Mouse (Mus musculus) liver, embryonic 15.5 days (tissue): ENCODE measurements at regions not wholly inside any gene's neighbourhood (a gene's known extent, or its start where the extent isn't known, plus 50 kb on each side); places are given as distances from the start of the nearest gene placed in this dataset.

ENCODE experiments used
- ATAC-seq: fragments of 200-750 bp; cut with Nextera tagmentation; 2 replicates; pipeline ENCODE4 v1.8.0; 2017; ENCODE audit warnings: moderate number of reproducible peaks, mild to moderate bottlenecking, moderate library complexity; ENCODE audit not compliant: insufficient read depth
- H3K27ac ChIP-seq: fragments of 300-500 bp; sonication (generic); replicated peaks from 2 replicates; pipeline ENCODE4 v1.5.1; 2015; ENCODE audit warnings: mild to moderate bottlenecking, inconsistent platforms
- H3K27me3 ChIP-seq: fragments of 300-500 bp; sonication (generic); 2 replicates; pipeline ENCODE4 v1.6.1; 2015; ENCODE audit warnings: mild to moderate bottlenecking, inconsistent platforms
- H3K36me3 ChIP-seq: fragments of 300-500 bp; sonication (generic); replicated peaks from 2 replicates; pipeline ENCODE4 v1.6.1; 2015; ENCODE audit warnings: moderate library complexity, mild to moderate bottlenecking, inconsistent platforms
- H3K4me1 ChIP-seq: fragments of 300-500 bp; sonication (generic); replicated peaks from 2 replicates; pipeline ENCODE4 v1.6.1; 2015; ENCODE audit warnings: inconsistent platforms
- H3K4me2 ChIP-seq: fragments of 300-500 bp; sonication (generic); 2 replicates; pipeline ENCODE4 v1.6.1; 2015; ENCODE audit warnings: moderate library complexity, mild to moderate bottlenecking, inconsistent platforms
- H3K4me3 ChIP-seq: fragments of 300-500 bp; sonication (generic); replicated peaks from 2 replicates; pipeline ENCODE4 v1.5.1; 2015; ENCODE audit warnings: mild to moderate bottlenecking, inconsistent platforms
- H3K9ac ChIP-seq: fragments of 300-500 bp; sonication (generic); 2 replicates; pipeline ENCODE4 v1.6.1; 2015; ENCODE audit warnings: moderate library complexity, mild to moderate bottlenecking, inconsistent platforms
- H3K9me3 ChIP-seq: fragments of 300-500 bp; sonication (generic); replicated peaks from 2 replicates; pipeline ENCODE4 v1.6.1; 2016; ENCODE audit warnings: inconsistent platforms
- WGBS: fragments of 180-500 bp; shearing (Covaris S2); methylation state at CpG from one replicate; pipeline ENCODE4 v1.1.7; 2015; ENCODE audit warnings: mixed read lengths; ENCODE audit not compliant: insufficient replicate concordance; 5-methylcytosine and 5-hydroxymethylcytosine counted together

DNA sequence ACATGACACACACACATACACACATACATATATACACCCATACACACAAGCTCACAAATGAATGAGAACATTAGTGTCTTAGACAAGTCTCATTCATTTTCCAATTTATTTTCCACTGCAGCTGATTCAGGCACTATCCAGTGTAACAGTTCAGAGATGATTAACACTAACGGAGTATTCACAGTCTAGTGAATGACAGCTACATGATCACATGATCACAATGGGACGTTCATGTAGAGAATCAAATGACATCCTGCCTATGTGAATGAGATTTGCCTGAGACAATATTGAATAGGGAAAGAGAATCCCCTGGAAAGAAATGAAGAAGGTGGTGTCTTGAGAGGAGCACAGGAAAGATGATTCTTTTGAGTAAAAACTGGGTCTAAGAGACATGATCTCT, 249.7 kb upstream of the Adamts9 start:
- no peaks in the 10 kb centered on the region for H3K27me3 ChIP-seq
- no peak overlapping the region for H3K27ac ChIP-seq
- H3K4me2 ChIP-seq = no peak overlapping the region
- 55% methylated on average over 2 of the region's 2 CpGs for WGBS
- H3K36me3 ChIP-seq = no peaks in the 10 kb centered on the region
- no peak for ATAC-seq
- H3K4me1 ChIP-seq = no peaks in the 10 kb centered on the region
- H3K9me3 ChIP-seq = no peaks in the 10 kb centered on the region
- no peak overlapping the region for H3K9ac ChIP-seq
- H3K4me3 ChIP-seq = no peak overlapping the region

DNA sequence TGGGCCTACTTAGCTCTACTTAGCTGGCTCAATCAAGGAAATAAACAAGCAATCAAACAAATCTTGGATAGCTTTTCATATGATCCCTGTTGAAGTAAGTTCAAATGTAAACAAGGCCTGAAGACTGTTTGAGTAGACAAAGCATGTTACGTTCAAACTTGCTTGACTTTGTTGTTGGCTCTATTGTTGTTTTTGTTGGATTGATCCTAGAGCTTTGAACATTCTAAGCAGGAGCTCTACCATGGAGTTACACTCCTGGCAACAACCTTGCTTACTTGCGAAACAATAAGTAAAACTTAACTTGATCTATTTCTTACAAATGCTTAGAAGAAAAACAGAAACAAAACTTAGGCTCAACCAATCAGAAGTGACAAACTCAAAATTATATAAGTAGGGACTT, 247.7 kb upstream of the Adamts9 start:
- H3K4me1 ChIP-seq = no peaks in the 10 kb centered on the region
- H3K27ac ChIP-seq = no peak overlapping the region
- no peak overlapping the region for H3K9ac ChIP-seq
- H3K4me3 ChIP-seq = no peak overlapping the region
- 76% methylated on average over 2 of the region's 2 CpGs for WGBS
- no peaks in the 10 kb centered on the region for H3K9me3 ChIP-seq
- H3K27me3 ChIP-seq = no peaks in the 10 kb centered on the region
- H3K36me3 ChIP-seq = no peaks in the 10 kb centered on the region
- no peak for ATAC-seq
- H3K4me2 ChIP-seq = no peak overlapping the region

DNA sequence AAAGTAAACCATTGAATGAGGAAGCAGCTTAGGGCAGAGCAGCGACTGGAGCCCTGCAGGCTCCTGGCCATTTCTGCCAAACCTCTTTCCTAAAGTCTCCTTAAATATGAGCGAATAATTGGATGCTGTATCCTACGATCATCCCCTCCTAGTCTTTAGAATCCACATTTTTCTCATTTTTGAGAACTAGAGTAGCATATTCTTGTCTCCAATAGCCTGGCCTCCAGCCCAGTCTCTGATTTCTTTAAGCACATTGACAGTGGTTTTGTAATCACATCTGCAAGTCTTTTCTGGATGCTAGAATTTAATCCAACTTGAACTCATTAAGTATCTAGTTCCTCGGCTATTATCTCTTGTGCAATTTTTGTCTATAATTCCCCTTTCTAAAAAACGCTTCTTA, 225.2 kb upstream of the Adamts9 start:
- no peak overlapping the region for H3K4me3 ChIP-seq
- H3K27me3 ChIP-seq = no peaks in the 10 kb centered on the region
- H3K27ac ChIP-seq = no peak overlapping the region
- H3K4me1 ChIP-seq = no peaks in the 10 kb centered on the region
- 47% methylated on average over 5 of the region's 5 CpGs for WGBS
- no peak overlapping the region for H3K9ac ChIP-seq
- no peak overlapping the region for H3K4me2 ChIP-seq
- H3K9me3 ChIP-seq = no peaks in the 10 kb centered on the region
- ATAC-seq = no peak
- H3K36me3 ChIP-seq = no peaks in the 10 kb centered on the region

DNA sequence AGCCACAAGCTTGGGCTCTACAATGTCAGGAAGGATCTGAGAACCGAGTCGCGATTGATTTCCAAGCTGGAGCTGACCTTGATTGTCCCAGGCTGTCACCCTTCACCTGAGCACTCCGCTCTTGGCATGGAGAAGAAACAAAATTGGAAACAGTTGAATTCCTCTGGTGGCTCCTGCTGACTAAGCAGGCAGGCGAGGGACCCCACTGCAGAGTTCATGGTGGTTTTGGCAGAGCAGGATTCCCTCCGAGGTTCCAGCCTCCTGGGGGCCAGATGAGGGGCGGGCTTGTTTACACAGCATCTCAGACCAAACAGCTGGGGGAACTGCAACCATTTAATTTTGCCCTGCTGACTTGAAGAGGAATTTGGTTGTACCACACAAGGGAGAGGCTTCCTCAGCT, 224.0 kb upstream of the Adamts9 start:
- no peaks in the 10 kb centered on the region for H3K4me1 ChIP-seq
- H3K9me3 ChIP-seq = no peaks in the 10 kb centered on the region
- no peak for ATAC-seq
- H3K27me3 ChIP-seq = no peaks in the 10 kb centered on the region
- 23% methylated on average over 7 of the region's 7 CpGs for WGBS
- H3K27ac ChIP-seq = no peak overlapping the region
- H3K4me2 ChIP-seq = no peak overlapping the region
- H3K36me3 ChIP-seq = no peaks in the 10 kb centered on the region
- H3K9ac ChIP-seq = no peak overlapping the region
- H3K4me3 ChIP-seq = no peak overlapping the region

DNA sequence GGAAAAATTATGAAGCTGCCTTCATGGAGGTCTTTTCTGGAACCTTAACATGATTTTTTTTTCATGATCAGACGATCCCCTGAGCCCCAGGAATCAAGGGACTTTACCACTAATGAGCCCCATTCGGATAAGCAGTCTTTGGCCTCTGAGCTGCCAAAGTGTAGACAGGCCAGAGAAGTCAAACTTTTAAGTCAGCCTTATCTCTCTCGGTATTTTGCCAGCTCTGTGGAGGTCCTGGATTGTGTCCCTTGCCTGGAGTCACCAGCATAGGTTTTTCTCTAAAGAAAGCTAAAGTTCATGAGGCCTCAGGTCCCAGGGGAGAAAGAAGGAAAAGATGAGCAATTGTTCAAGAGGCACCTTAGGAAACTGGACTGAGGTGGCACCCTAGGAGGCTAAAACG, 222.7 kb upstream of the Adamts9 start:
- no peaks in the 10 kb centered on the region for H3K9me3 ChIP-seq
- H3K4me1 ChIP-seq = no peaks in the 10 kb centered on the region
- no peak overlapping the region for H3K9ac ChIP-seq
- WGBS = 38% methylated on average over 4 of the region's 4 CpGs
- no peak overlapping the region for H3K27ac ChIP-seq
- H3K27me3 ChIP-seq = no peaks in the 10 kb centered on the region
- no peak overlapping the region for H3K4me2 ChIP-seq
- H3K36me3 ChIP-seq = no peaks in the 10 kb centered on the region
- ATAC-seq = no peak
- H3K4me3 ChIP-seq = no peak overlapping the region

DNA sequence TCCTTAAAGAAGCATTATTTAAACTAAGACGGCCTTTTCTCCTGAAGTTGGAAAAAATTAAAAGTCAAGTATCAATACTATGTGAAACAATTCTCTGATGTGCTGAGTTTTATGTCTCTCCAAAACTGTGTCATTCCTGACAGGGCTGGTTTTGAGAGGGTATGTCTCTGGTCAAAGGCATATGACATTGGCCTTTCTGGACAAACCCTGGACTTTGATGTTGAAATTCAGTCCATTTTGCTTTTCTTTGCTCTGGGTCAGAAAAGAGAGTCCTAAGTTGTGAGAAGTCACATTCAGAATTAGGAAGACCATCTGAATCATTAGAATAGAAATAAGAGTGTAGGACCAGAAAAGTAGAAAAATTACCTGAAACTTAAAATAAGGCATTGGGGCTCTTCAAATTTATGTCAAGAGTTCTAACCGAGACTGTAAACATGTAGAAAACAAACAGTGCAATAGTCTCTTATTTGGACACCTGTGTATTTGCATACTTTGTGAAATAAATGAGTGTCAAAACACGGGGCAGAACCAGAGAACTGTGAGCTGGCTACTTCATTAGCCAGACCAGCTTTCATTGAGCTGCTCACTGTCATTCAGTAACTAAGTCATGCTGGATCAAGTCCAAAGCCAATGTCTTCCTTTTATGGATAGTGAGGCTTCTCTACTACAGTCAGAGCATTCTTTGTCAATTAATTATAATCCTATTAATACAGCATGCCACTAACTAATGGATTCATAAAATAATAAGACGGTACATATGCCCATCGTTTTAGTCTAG, 209.3 kb upstream of the Adamts9 start:
- no peaks in the 10 kb centered on the region for H3K9me3 ChIP-seq
- no peak overlapping the region for H3K9ac ChIP-seq
- no peaks in the 10 kb centered on the region for H3K36me3 ChIP-seq
- no peak overlapping the region for H3K4me2 ChIP-seq
- WGBS = 61% methylated on average over 5 of the region's 5 CpGs
- ATAC-seq = no peak
- no peak overlapping the region for H3K27ac ChIP-seq
- no peaks in the 10 kb centered on the region for H3K27me3 ChIP-seq
- H3K4me1 ChIP-seq = no peaks in the 10 kb centered on the region
- H3K4me3 ChIP-seq = no peak overlapping the region

DNA sequence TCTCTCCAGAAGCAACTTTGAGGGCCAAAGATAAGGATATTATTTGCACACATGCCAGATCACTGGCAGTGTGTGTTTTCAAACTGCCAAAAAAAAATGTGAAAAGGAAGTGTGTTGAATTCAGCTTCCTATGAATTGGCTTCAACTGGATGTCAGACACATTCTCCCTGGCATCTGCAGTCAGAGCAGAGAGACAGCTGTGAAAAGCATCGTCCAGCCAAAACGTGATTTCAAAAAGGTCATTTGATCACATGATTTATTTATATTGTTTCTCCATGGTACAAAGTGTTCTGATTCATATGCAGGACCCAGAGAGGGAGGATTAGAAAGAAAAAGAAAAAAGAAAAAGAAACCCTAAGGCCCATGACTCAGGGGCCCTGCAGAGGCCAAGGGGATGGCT, 207.2 kb upstream of the Adamts9 start:
- H3K4me1 ChIP-seq = no peaks in the 10 kb centered on the region
- H3K27me3 ChIP-seq = no peaks in the 10 kb centered on the region
- H3K4me2 ChIP-seq = no peak overlapping the region
- 39% methylated on average over 2 of the region's 2 CpGs for WGBS
- no peaks in the 10 kb centered on the region for H3K9me3 ChIP-seq
- no peak overlapping the region for H3K27ac ChIP-seq
- no peak overlapping the region for H3K4me3 ChIP-seq
- H3K36me3 ChIP-seq = no peaks in the 10 kb centered on the region
- no peak overlapping the region for H3K9ac ChIP-seq
- ATAC-seq = no peak

DNA sequence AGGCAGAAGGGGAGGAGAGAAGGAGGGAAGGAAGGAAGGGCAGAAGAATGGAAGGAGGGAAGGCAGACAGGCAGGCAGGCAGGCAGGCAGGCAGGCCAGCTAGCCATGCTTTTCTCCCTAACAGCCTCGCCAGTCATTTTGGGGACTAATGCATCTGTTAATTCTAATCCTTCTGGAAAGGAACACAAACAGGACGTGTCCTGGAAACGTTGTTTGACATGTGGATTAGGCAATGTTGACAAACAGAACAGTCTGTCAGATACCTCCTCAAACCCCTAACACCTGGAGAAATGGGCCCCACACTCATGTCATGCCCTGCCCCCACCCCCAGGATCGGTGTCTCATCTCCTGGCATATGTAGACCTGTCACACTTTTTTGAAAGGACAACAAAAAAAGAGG, 206.7 kb upstream of the Adamts9 start:
- H3K4me2 ChIP-seq = no peak overlapping the region
- no peaks in the 10 kb centered on the region for H3K27me3 ChIP-seq
- whole genome bisulfite sequencing = 26% methylated on average over 4 of the region's 4 CpGs
- no peaks in the 10 kb centered on the region for H3K4me1 ChIP-seq
- ATAC-seq = no peak
- H3K9ac ChIP-seq = no peak overlapping the region
- no peak overlapping the region for H3K27ac ChIP-seq
- no peak overlapping the region for H3K4me3 ChIP-seq
- no peaks in the 10 kb centered on the region for H3K36me3 ChIP-seq
- H3K9me3 ChIP-seq = no peaks in the 10 kb centered on the region

DNA sequence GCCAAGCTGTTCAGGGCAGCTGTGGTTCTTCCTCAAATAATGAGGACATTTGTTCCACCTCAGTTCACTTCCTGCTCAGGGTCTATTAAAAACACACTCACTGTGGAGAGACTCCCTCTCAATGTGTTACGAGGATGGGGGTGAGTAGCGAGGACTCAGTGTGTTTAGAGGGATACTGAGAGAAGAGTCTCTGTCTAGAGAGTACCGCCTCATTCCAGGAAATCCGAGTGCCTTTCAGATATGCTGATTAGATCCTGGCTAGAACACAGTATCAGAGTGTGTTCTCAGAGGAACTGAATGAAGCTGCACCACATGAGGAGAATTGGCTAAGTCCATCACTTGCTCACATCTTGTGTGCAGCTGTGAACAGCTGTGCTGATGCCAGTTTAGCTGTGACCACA, 197.0 kb upstream of the Adamts9 start:
- no peaks in the 10 kb centered on the region for H3K4me1 ChIP-seq
- 44% methylated on average over 4 of the region's 4 CpGs for WGBS
- ATAC-seq = no peak
- H3K4me2 ChIP-seq = no peak overlapping the region
- no peaks in the 10 kb centered on the region for H3K9me3 ChIP-seq
- H3K4me3 ChIP-seq = no peak overlapping the region
- no peaks in the 10 kb centered on the region for H3K36me3 ChIP-seq
- H3K9ac ChIP-seq = no peak overlapping the region
- H3K27me3 ChIP-seq = no peaks in the 10 kb centered on the region
- H3K27ac ChIP-seq = no peak overlapping the region

DNA sequence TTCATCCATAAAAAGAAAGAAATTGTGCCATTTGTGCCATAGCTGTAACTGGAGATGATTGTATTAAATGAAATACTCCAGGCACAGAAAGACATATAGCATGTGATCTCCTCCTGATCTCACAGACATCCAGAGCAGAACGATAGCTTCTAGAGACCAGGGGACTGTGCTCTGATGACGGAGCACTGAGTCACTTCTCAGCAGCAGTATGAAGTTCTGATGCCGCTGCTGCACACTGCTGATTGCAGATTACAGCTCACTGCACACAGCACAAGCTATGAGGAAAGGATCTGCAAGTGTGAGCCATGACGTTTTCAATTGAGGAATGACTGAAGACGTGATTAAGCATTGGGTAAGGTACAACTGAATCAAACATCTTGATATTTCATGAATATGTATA, 190.6 kb upstream of the Adamts9 start:
- H3K27me3 ChIP-seq = no peaks in the 10 kb centered on the region
- 61% methylated on average over 5 of the region's 5 CpGs for WGBS
- no peak overlapping the region for H3K4me3 ChIP-seq
- no peak overlapping the region for H3K9ac ChIP-seq
- no peaks in the 10 kb centered on the region for H3K9me3 ChIP-seq
- no peak overlapping the region for H3K4me2 ChIP-seq
- ATAC-seq = no peak
- no peak overlapping the region for H3K27ac ChIP-seq
- no peaks in the 10 kb centered on the region for H3K36me3 ChIP-seq
- H3K4me1 ChIP-seq = no peaks in the 10 kb centered on the region

DNA sequence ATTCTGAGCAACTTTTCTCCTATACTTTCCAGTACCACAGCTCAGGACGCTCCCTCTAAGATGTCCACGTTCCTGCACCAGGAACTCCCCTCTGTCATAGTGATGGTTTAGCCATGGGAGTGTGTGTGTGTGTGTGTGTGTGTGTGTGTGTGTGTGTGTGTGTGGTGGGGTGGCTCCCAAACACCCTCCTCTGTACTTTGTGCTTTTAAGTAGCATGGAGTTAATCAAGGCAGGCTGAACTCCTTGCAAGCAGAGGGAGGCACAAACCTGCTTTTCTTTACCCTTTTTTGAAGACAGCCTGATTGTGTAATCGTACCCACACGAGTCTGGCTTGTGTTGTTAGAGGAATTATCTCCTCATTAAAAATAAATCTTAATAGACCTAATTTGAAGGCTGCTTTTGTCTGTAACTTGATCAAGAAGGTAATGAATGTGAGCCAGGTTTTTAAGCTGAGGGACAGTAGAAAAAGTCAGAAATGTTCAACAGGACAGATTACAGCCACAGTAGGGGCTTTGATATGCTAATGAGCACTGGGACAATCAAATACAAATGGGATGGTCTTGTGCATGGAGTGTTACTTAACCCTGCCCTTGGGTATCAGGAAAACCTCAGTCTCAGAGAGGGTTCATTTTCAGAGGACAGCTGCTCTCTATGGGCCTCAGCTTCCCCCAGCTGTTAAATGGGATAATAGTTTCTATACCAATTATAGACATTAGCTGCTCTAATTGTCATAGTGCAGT, 187.8 kb upstream of the Adamts9 start:
- no peak overlapping the region for H3K27ac ChIP-seq
- ATAC-seq = no peak
- H3K9ac ChIP-seq = no peak overlapping the region
- 39% methylated on average over 4 of the region's 4 CpGs for WGBS
- H3K4me1 ChIP-seq = no peaks in the 10 kb centered on the region
- H3K4me3 ChIP-seq = no peak overlapping the region
- H3K27me3 ChIP-seq = no peaks in the 10 kb centered on the region
- H3K36me3 ChIP-seq = no peaks in the 10 kb centered on the region
- H3K4me2 ChIP-seq = no peak overlapping the region
- H3K9me3 ChIP-seq = no peaks in the 10 kb centered on the region

DNA sequence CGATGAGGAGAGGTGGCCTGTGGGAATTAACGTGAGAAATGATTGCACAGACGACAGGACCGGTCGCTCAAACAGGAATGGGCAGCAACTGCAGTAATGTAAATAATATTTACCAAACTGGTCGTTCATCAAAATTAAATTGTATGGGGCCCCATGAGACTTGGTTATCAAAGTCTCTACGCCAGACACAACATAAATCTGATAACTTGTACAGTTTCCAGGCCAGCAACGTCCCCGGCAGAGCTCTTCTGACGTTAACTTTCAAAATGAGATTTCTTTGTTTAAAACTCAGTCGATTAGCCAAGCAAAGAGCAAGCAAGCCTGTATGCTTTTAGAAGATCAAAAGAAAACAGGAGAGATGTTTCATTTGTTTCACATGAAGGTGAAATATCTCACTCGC, 176.2 kb upstream of the Adamts9 start:
- Histone ChIP-seq H3K36me3 (no peaks in the 10 kb centered on the region), H3K27ac (no peak overlapping the region), H3K4me1 (no peaks in the 10 kb centered on the region), H3K9ac (no peak overlapping the region), H3K9me3 (no peaks in the 10 kb centered on the region), H3K27me3 (no peaks in the 10 kb centered on the region), H3K4me3 (no peak overlapping the region), H3K4me2 (no peak overlapping the region)
- 63% methylated on average over 12 of the region's 12 CpGs for WGBS
- ATAC-seq = no peak
